Mouse (Mus musculus) gastrocnemius, adult 2 months (tissue): ENCODE data around the gene Cyb561d2. TPM values are rescaled to one million over a fixed set of nuclear protein-coding genes. Genes with fewer than 3 reads are reported as not detected.

ENCODE experiments used
- DNase-seq: peaks from one replicate; pipeline ENCODE4 v3.0.0; 2022
- H3K27ac ChIP-seq: fragments of 200-600 bp; 2 replicates; pipeline ENCODE4 v1.8.1; 2022; ENCODE audit warnings: mild to moderate bottlenecking
- H3K4me3 ChIP-seq: fragments of 200-600 bp; 2 replicates; pipeline ENCODE4 v1.8.1; 2022; ENCODE audit warnings: mild to moderate bottlenecking, moderate library complexity
- CTCF ChIP-seq: fragments of 200-600 bp; IDR thresholded peaks from 2 replicates; pipeline ENCODE4 v1.8.1; 2022; ENCODE audit warnings: antibody characterized with exemption, mild to moderate bottlenecking, moderate library complexity
- intact Hi-C: fragments of 180-260 bp; cut with DNase I; formaldehyde crosslinking; loops from one replicate; pipeline ENCODE4 v1.15.1; 2025
- long read RNA-seq, 2 experiments: library from polyadenylated mRNA; stranded (forward); transcript quantifications; one replicate each; pipeline ENCODE4 v2.0.0; 2021
- total RNA-seq, 2 experiments: library from RNA; stranded (reverse); gene quantifications; 2 replicates each; pipeline ENCODE4 v1.2.3; 2021

Gene Cyb561d2
- total RNA-seq, result 1 to 10 TPM; 3.1 TPM
- long read RNA-seq, experiment 1, partial matches to known transcripts, result 0 of 6 reads
- long read RNA-seq, experiment 1, other reads (novel, unspliced or antisense), result 1 of 6 reads
- long read RNA-seq, experiment 2, partial matches to known transcripts, result 0 of 1 reads
- long read RNA-seq, experiment 2, other reads (novel, unspliced or antisense), result 0 of 1 reads

DNA sequence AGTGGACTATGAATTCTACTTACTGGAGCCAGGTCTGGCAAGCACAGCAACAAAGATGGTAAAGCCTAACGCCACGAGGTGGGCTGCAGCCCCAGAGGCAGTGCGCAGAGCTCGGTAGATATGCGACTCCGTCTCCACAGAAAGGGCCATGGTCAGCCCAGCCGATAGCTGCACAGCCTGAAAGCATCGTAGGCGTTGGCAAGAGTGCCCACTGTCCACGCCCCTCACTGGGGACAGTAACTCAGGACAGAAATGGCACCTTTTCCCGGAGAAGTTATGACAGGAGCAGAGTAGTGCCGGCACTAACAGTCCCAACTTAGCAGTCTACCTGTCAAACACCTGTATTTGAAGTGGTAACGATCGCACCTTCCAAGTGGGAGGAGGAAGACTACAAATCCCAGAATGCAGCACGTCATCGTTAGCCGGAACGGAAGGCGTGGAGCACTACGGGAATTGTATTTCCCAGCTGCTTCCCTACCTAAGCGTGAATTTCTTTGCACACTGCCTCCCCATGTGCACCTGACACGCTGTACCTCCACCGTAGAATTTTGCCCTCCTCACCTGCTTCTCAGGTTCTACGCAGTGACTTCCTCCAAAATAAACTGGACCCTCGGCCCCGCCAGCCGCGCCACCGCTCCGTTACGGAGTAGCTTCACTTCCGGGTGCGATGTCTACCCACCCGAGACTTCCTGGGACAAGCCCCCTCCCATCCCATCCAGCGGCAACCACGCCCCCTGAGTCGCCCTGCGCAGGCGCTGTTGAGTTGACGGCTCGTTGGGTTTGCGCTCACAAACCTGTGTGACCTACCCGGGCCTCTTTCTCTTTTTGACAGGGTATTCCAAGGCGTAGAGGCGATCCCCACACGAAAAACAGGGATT, at the start of gene Cyb561d2, which contains the start of gene Nprl2:
Gene Cyb561d2, minus strand, starts transcription at position 720 of the 878 bp plus-strand sequence.
Gene Nprl2, plus strand, starts transcription at position 753 of the 878 bp plus-strand sequence.
- peak within 1 kb of the TSS; percentile 95 for H3K27ac ChIP-seq
- intact Hi-C loops, result no loop called here
- TF ChIP-seq CTCF, result no peak
- H3K4me3 ChIP-seq, result peak within 1 kb of the TSS; percentile 88
- peak; percentile 96 for DNase-seq

DNA sequence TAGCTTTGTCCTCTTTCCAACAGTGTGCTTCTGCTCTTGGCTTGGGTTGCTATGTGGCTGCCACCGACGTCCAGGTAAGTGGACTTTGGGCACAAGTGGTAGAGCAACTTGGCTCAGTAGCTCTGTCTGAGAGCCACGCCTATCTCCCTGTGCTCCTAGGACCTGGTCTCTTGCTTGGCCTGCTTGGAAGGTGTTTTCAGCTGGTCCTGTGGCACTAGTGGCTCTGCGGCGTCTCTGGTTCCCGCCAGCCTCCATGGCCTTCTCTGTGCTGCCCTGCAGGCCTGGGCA, 48.7 kb upstream of the Cyb561d2 start:
- TF ChIP-seq CTCF, result no peak
- Histone ChIP-seq H3K4me3 (peak overlapping the region; percentile 55), H3K27ac (peak overlapping the region; percentile 96)
- intact Hi-C loops, result no loop called here
- no peak for DNase-seq

DNA sequence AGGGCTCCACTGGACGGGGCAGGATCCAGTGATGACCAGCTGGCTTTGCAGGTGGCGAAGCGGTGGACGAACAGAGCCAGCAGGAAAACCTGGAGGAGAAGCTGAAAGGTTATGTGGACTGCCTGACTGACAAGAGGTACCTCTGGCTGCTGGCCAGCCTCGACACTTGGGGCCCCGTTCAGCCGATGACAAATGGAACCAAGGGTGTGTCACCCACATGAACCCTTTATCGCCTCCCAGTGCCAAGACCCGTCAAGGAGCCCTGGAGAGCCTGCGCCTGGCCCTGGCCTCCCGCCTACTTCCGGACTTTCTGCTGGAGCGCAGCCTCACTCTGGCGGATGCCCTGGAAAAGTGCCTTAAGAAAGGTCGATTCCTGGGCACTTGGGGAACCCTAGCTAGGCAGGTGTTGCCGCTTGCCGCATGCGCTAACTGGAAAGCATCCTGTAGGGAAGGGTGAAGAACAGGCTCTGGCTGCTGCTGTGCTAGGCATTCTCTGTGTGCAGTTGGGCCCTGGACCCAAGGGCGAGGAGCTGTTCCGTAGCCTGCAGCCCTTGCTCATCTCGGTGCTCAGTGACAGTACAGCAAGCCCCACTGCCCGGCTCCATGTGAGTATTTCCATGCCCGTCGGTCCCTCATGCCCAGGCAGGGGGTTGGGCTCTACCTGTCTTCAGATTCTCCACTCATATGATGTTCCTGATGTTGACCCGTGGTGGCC, 48.2 kb upstream of the Cyb561d2 start:
- TF ChIP-seq CTCF, result no peak
- intact Hi-C loops, result no loop called here
- peak overlapping the region; percentile 55 for H3K4me3 ChIP-seq
- peak overlapping the region; percentile 96 for H3K27ac ChIP-seq
- DNase-seq, result peak; percentile 87

DNA sequence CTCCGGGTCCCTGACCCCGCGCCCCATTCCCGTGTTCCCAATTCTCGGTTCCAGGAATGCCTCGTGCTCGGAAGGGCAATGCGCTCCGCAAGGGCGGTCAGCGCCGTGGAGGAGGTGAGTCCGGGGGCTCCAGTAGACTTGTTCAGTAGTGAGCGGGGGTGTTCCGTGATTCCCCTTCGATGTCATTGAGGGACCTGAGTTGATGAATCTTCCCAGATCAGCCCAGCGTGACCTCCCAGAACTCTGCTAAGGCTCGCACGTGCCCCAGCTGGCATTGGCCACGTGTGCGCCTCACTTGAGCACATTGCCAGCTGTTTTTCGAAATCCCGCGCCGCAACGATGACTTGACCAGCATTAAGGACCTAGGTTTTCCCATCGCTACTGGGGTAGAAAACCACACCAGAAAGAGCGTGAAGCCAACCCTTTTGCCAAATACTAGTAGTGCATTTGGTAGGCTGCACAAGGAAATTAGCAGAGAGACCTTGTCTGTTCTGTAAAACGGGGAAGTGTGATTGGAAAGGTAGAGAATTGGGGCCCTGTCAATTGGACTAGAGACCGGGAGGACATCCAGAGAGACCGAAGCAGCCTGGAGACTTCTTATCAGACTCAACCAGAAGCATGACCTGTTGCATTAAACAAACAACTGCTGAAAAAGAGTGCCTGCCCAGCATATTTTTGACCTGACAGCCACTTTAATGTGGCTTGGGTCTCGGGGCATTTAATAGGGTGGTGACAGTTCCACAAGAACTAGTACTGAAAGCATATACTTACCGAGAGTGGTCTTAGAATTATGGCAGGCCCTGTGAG, 46.0 kb upstream of the Cyb561d2 start:
- intact Hi-C loops, result no loop called here
- Histone ChIP-seq H3K4me3 (peak overlapping the region; percentile 98), H3K27ac (peak overlapping the region; percentile 96)
- TF ChIP-seq CTCF, result no peak
- peak; percentile 76 for DNase-seq

DNA sequence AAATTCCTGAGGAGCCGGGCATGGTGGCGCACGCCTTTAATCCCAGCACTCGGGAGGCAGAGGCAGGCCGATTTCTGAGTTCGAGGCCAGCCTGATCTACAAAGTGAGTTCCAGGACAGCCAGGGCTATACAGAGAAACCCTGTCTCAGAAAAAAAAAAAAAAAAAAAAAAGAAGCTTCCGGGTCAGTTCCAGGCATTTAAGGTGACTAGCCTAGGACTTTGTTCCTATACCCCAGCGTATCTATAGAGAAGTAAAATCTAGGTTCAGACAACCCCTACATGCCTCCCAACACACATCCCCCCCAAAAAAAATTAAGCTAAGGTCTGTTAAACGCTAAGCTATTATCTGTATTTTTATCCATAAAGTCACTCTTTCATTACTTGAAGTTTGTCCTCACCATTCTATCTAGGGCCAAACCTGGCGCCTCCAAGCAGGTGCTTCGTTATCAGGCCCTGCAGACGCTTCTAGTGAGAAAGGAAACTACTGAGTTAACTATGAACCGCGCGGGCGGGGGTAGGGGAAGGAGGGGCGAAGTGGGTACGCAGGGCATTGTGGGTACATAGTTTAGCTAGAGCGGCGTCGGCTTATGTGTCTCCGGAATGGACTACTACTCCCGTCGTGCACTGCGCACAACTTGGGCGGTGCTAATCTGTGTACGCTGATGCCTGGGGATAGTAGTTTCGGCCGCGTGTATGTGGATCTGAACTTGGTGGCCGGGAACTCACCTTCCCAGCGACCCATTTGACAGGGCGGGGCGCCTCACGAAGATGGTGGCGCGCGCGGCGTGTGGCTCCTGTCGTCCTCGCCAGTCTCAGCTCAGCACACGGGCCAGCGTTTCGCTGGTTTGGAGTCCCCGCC, 45.2 kb upstream of the Cyb561d2 start, which contains the start of gene Ifrd2:
Gene Ifrd2, plus strand, starts transcription at position 669 of the 859 bp plus-strand sequence.
- Histone ChIP-seq H3K4me3 (peak within 1 kb of the TSS; percentile 98), H3K27ac (peak within 1 kb of the TSS; percentile 96)
- no peak for TF ChIP-seq CTCF
- DNase-seq, result peak; percentile 97
- intact Hi-C loops, result no loop called here

DNA sequence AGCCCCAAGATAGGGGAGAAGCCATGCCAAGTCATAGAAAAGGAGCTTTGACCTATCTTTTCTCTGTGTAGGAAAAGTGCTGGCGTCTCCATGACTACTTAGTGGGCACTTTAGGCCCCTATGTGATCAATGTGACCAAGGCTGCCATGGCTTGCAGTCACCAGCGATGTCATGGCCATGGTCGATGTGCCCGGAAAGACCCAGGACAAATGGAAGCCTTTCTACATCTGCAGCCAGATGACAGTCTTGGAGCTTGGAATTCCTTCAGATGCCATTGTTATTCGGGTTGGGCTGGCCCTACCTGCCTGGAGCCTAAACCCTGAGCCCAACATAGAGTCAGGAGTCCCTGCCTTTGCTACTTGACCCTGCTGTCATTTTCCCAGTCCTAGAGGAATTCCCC, 44.5 kb upstream of the Cyb561d2 start:
- Histone ChIP-seq H3K27ac (peak overlapping the region; percentile 96; the same call in 1 of the 2 replicates), H3K4me3 (peak overlapping the region; percentile 98)
- no peak for TF ChIP-seq CTCF
- intact Hi-C loops, result no loop called here
- no peak for DNase-seq

DNA sequence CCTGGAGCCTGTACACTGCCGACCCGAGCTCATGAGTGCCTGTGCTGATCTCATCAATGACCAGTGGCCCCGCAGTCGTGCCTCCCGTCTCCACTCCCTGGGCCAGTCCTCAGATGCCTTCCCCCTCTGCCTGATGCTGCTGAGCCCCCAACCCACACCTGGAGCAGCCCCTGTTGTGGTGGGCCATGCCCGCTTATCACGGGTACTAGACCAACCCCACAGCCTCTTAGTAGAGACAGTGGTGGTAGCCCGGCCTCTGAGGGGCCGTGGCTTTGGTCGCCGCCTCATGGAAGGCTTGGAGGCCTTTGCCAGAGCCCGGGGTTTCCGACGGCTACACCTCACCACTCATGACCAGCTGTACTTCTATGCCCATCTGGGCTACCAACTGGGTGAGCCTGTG, 41.2 kb upstream of the Cyb561d2 start:
- no peak overlapping the region for H3K4me3 ChIP-seq

DNA sequence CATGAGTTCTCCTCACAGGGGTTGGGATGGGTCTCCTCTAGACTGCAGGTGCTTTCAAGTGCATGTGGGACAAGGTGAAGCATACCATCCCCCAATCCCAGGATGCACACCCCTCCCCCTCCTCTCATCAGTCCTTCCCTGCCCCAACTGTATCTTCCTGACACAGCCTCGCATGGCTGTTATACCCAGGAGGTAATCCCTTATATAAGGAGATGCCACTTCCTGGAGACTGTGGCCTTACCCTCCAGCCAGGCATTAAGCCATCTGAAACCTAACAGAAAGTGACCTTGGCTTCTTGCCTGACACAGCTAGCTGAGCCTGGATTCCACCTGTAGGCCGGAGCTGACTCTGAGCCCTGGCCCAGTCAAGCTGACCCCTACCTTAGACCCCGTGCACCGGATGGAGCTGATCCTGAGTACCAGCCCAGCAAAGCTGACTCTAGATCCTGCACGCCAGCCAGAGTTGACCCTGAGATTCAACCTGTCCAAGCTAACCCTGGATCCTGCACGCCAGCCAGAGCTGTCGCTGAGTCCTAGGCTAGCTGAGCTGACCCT, 40.6 kb upstream of the Cyb561d2 start:
- no peak overlapping the region for H3K4me3 ChIP-seq
- DNase-seq, result no peak
- H3K27ac ChIP-seq, result peak overlapping the region; percentile 28
- TF ChIP-seq CTCF, result no peak
- intact Hi-C loops, result no loop called here

More for the DNA sequence above, 41.2 kb upstream of the Cyb561d2 start:
- no peak for DNase-seq
- TF ChIP-seq CTCF, result no peak
- intact Hi-C loops, result no loop called here
- H3K27ac ChIP-seq, result no peak overlapping the region

DNA sequence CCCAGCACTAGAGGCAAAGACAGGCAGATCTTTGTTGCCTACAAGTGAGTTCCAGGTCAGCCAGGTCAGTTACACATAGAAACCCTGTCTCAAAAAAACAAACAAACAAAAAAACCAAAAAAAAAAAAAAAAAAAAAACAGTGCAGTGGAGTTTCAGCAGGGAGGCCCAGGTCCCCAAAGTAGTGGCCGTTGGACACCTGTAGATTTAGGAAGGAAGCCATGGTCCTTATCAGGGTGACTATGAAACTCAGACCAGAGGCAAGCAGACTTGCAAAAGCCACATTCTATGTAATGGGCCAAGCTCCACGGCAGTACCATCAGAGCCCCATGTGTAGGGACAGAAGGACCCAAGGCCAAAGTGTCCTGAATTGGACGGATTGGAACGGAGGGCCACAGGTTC, 39.6 kb upstream of the Cyb561d2 start:
- peak overlapping the region; percentile 97 for H3K27ac ChIP-seq
- TF ChIP-seq CTCF, result no peak
- intact Hi-C loops, result no loop called here
- H3K4me3 ChIP-seq, result peak overlapping the region; percentile 82
- DNase-seq, result no peak

DNA sequence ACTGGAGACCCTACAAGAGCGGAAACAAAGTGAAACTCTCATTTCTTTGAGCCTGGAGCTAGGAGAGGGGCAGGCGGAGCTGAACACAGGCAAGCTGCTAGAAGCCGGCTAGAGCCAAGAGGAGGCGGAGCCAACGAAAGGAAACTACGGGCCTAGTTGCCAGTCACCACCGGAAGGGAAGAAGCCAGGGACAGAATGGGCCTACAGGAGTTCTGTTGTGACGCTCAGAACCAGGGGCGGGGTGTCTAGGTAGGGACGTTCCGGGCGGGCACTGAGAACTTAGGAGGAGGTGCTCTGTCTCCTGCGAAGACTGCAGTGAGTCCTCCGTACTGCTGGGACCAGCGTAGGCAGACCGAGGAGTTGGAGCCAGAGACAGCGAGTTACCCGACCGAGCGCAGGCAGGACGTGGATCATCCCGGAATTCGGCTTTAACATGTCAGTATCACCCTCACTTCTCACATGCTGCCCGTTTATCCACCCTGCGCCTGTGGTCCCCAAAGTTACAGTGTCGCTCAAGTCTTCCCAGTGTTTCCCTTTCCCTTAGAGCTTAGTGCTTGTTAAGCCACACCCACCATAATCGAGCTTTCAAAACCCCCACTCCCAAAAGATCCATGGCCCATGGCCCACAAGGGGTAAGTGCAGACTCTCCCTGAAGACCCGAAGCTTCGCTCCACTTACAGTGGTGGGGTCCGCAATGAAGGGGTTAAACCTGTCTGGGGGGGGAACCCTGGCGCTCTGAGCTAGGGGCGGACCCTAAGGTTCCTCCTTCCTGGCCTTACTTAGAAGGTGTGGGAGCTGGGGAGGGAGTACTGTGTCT, 38.7 kb upstream of the Cyb561d2 start, which contains the start of gene Hyal3:
Gene Hyal3, plus strand, starts transcription at position 318 of the 817 bp plus-strand sequence.
- peak; percentile 93 for DNase-seq
- H3K27ac ChIP-seq, result peak within 1 kb of the TSS; percentile 97
- peak within 1 kb of the TSS; percentile 82 for H3K4me3 ChIP-seq
- intact Hi-C loops, result no loop called here
- TF ChIP-seq CTCF, result no peak
